Mouse (Mus musculus) liver, embryonic 16.5 days (tissue): Measurements from ENCODE around the gene Mvb12b. TPM values are rescaled to one million over a fixed set of nuclear protein-coding genes. Genes with fewer than 3 reads are reported as not detected.

Experiments used
- ATAC-seq: fragments of 200-750 bp; cut with Nextera tagmentation; 2 replicates; pipeline ENCODE4 v1.8.0; 2017; ENCODE audit warnings: low read depth, mild to moderate bottlenecking, moderate number of reproducible peaks, moderate library complexity
- H3K27ac ChIP-seq: fragments of 300-500 bp; sonication (generic); 2 replicates; pipeline ENCODE4 v1.5.1; 2014; ENCODE audit warnings: mild to moderate bottlenecking, low read length
- H3K27me3 ChIP-seq: fragments of 300-500 bp; sonication (generic); 2 replicates; pipeline ENCODE4 v1.6.1; 2014; ENCODE audit warnings: low read depth, low read length, mixed read lengths; ENCODE audit not compliant: control insufficient read depth, insufficient read depth
- H3K36me3 ChIP-seq: fragments of 300-500 bp; sonication (generic); 2 replicates; pipeline ENCODE4 v1.6.1; 2014; ENCODE audit warnings: mild to moderate bottlenecking; ENCODE audit not compliant: control insufficient read depth, insufficient read depth
- H3K4me1 ChIP-seq: fragments of 300-500 bp; sonication (generic); 2 replicates; pipeline ENCODE4 v1.6.1; 2014; ENCODE audit warnings: low read depth, low read length, mixed read lengths; ENCODE audit not compliant: control insufficient read depth
- H3K4me2 ChIP-seq: fragments of 300-500 bp; sonication (generic); 2 replicates; pipeline ENCODE4 v1.6.1; 2014; ENCODE audit warnings: low read depth, low read length, mixed read lengths
- H3K4me3 ChIP-seq: fragments of 300-500 bp; sonication (generic); 2 replicates; pipeline ENCODE4 v1.5.1; 2014; ENCODE audit warnings: low read depth, mild to moderate bottlenecking, low read length
- H3K9ac ChIP-seq: fragments of 300-500 bp; sonication (generic); 2 replicates; pipeline ENCODE4 v1.6.1; 2014; ENCODE audit warnings: low read depth, low read length
- H3K9me3 ChIP-seq: fragments of 300-500 bp; sonication (generic); replicated peaks from 2 replicates; pipeline ENCODE4 v1.6.1; 2016; ENCODE audit warnings: low read length; ENCODE audit not compliant: control insufficient read depth
- WGBS: fragments of 180-500 bp; shearing (Covaris S2); extraction: QIAGEN DNeasy Blood & Tissue Kit; methylation state at CpG from one replicate; pipeline ENCODE4 v1.1.7; 2014; ENCODE audit not compliant: insufficient replicate concordance; 5-methylcytosine and 5-hydroxymethylcytosine counted together
- polyA plus RNA-seq: library from polyadenylated mRNA; unstranded; fragments of >200 nt; fragmentation: Nextera tagmentation; extraction: Ambion mirVana; gene quantifications from 2 replicates; pipeline ENCODE4 v1.2.1, GENCODE M21; 2015

Mvb12b gene
- polyA plus RNA-seq, 1 experiment from 2014 or later = 11.0 TPM

DNA sequence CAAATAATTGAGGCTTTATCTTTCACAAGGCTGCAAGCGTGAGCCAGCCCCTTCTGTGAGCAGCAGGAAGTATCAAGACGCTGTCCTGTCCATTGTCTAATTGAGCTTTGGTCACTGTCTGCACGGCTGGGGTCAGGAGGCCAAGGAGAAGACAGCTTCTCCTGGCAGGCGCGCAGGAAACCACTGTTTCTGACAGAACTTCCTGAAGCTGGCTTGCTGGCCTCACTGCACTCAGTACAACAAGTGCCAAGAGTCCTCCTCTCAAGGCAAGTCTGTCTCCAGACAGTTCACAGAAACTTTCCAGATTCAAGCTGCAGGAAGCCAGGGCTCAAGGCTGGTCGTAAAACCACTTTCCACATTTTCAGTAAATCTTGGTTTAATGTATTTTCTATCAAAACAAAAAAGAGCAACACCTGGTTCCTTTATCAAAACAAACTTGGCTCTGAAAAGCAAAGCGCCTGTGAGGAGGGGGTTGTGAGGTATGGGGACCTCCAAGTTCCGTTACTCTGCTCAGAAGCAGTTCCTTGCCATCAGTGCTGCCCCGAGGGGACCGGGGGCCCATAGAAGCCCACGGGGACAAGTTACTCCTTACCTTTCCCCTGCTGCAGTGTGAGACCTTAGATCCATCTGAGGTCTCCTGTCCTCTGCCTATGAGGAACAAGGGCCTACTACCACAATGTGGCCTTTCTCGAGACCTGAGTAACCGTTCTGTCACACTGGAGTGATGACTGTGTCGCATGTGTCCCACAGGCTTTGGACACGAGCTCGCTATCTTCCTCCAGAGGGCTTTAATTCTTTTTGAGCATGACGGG is 17.2 kb downstream of the Mvb12b start:
- Histone ChIP-seq H3K4me2 (no peak overlapping the region), H3K27me3 (no peaks in the 10 kb centered on the region), H3K27ac (peak overlapping the region; percentile 69), H3K9me3 (no peaks in the 10 kb centered on the region), H3K4me1 (peaks cover 24% of the 10 kb centered on the region), H3K36me3 (peaks cover 4% of the 10 kb centered on the region), H3K9ac (no peak overlapping the region), H3K4me3 (no peak overlapping the region)
- 28% methylated on average over 17 of the region's 17 CpGs for WGBS
- peak; percentile 68 for ATAC-seq

DNA sequence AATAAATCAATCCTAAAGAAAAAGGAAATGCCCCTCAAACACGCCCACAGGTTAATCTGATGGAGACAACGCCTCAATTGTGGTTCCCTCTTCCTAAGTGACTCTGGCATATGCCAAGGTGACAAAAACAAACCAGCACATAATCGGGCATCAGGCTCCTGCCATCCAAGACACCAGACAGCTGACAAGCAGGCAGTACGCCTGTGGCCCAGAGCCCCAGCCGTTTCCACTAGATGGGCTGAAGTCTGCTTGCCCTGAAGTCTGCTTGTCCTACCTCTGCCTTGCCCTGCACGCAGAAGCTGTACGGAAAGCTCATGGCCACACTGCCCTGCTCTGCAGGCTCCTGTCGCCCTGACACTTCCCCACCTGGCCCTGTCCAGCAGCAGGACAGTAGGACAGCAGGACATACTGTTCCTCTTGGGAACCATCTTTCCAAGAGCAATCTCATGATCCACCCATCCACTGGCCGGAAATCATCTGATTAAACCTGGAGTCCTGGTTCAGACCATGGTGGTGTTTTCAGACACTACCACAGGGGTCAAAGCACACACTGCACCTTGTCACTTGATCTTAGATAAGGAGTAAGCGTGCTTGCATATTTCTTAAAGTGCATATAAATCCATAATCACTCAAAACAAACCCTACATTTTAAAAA is 17.9 kb downstream of the Mvb12b start:
- no peaks in the 10 kb centered on the region for H3K9me3 ChIP-seq
- H3K4me2 ChIP-seq = no peak overlapping the region
- H3K27ac ChIP-seq = peak overlapping the region; percentile 60
- H3K4me1 ChIP-seq = peaks cover 24% of the 10 kb centered on the region
- peaks cover 4% of the 10 kb centered on the region for H3K36me3 ChIP-seq
- no peak overlapping the region for H3K9ac ChIP-seq
- H3K27me3 ChIP-seq = no peaks in the 10 kb centered on the region
- ATAC-seq = no peak
- no peak overlapping the region for H3K4me3 ChIP-seq
- WGBS = 23% methylated on average over 10 of the region's 10 CpGs

DNA sequence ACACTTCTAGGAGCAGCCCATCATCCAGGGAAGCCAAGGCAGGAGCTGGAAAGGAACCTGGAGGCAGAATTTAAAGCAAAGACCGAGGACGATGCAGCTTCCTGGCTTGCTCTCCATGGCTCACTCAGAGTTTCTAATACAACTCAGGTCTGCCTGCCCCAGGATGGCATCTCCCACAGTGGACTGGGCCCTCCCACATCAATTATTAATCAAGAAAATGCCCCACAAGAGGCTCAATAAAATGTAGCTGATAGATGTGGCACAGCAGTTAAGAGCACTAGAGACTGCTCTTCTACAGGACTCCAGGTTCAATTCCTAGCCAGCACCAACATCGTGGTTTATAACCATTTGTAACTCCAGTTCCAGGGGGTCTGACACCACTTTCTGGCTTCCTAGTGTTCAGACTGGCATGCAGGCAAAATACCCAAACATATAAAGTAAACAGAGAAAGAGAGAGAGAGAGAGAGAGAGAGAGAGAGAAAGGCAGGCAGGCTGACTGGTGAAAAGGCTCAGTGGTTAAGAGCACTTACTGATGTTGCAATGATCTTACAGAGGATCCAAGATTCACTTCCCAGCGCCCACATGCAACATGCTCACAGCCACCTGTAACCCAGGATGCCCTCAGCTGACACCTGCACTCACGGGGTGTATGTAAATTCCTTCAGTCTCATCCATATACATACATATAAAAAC is 18.6 kb downstream of the Mvb12b start:
- peaks cover 24% of the 10 kb centered on the region for H3K4me1 ChIP-seq

DNA sequence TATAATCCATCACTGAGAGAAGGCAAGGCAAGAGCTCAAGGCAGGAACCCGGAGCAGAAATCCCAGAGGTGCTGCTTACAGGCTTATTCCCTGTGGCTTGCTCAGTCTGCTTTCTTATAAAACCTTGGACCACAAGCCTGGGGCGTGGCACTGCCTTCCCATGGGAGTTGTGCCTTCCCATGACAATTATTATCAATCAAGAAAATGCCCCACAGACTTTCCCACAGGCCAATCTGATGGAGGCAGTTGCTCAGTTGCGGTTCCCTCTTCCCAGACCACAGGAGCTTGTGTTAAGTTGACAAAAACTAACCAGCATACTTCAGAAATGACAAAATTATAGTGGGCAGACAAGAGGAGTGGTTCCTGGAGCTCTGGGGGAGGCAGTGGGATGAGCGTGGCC is 19.4 kb downstream of the Mvb12b start:
- WGBS = 39% methylated on average over 4 of the region's 4 CpGs
- H3K4me3 ChIP-seq = no peak overlapping the region
- H3K27ac ChIP-seq = peak overlapping the region; percentile 33; the same call in 1 of the 2 replicates

More for the DNA sequence above, 18.6 kb downstream of the Mvb12b start:
- no peaks in the 10 kb centered on the region for H3K9me3 ChIP-seq
- no peak for ATAC-seq
- peak overlapping the region; percentile 36 for H3K27ac ChIP-seq
- no peak overlapping the region for H3K4me2 ChIP-seq
- no peaks in the 10 kb centered on the region for H3K27me3 ChIP-seq
- WGBS = 32% methylated on average over 5 of the region's 5 CpGs
- H3K36me3 ChIP-seq = peaks cover 4% of the 10 kb centered on the region
- H3K4me3 ChIP-seq = no peak overlapping the region
- no peak overlapping the region for H3K9ac ChIP-seq

DNA sequence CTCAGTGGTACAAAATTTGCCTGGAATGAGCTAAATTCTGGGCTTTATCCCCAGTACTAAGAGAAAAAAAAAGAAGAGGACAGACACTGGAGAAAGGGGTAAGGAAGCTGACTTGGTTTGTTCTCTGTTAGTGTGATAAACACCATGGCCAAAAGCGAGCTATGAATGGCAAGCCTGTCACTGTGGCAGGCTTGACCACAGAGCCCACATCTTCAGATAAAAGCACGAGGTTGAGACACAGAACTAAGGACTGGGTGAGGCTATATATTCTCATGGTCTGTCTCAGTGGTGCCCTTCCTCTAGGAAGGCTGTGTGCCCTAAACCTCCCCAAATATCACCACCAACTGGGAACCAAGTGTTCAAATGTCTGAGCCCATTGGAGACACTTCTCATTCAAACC is 31.0 kb downstream of the Mvb12b start:
- 8% methylated on average over 2 of the region's 2 CpGs for WGBS
- H3K36me3 ChIP-seq = no peaks in the 10 kb centered on the region

More for the DNA sequence above, 19.4 kb downstream of the Mvb12b start:
- H3K9ac ChIP-seq = no peak overlapping the region
- H3K4me2 ChIP-seq = no peak overlapping the region
- ATAC-seq = no peak
- H3K4me1 ChIP-seq = peaks cover 24% of the 10 kb centered on the region
- H3K27me3 ChIP-seq = no peaks in the 10 kb centered on the region
- H3K36me3 ChIP-seq = peaks cover 4% of the 10 kb centered on the region
- H3K9me3 ChIP-seq = no peaks in the 10 kb centered on the region

DNA sequence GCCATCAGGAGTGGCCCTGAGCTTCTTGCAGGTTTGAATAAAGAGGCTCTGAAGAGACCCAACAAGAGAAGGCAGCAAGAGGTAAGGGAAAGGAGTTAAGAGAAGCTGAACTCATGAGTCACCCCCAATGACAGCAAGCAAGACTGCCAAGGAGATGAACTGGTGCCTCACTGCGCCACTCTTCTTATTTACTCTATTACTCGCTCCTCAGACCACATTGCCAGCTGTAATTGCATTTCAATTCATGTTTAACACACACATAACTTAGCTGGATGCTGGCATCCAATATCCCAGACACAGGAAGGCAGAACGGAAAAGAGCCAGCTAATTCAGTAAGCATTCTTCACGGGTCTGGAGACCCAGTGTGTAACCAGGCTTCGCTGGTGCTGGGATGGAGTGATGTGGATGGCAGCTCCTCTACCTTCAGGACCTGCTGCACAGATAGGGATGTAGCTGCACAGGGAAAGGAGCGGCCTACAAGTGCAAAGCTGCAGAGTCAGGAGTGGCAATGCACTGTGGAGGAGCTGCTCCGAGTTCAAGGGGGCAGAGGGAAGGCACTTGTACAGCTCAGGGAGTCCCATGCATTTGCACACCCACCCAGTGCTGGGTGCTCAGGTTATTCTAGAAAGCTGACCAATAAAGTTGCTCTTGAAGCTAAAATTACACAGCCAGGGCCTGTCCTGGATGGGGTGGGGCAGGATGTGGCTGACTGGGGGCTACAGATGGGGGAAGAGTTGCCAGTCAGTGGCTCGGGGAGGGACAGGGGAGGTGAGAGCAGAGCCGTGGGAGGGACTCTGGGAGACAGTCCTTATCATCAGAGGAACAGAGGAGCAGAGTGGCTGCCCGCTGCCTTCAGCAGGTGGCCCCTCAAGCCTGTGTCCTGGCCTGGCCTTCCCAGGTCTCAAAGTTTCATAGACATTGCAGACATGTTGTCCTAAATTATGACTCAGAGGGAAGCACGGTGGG is 34.5 kb downstream of the Mvb12b start:
- ATAC-seq = peak; percentile 95
- 34% methylated on average over 11 of the region's 11 CpGs for WGBS
- H3K27me3 ChIP-seq = no peaks in the 10 kb centered on the region
- peaks cover 52% of the 10 kb centered on the region for H3K4me1 ChIP-seq
- H3K4me2 ChIP-seq = peak overlapping the region; percentile 52
- H3K9ac ChIP-seq = peak overlapping the region; percentile 59
- H3K4me3 ChIP-seq = peak overlapping the region; percentile 0; the same call in 1 of the 2 replicates
- no peaks in the 10 kb centered on the region for H3K9me3 ChIP-seq
- H3K36me3 ChIP-seq = no peaks in the 10 kb centered on the region
- H3K27ac ChIP-seq = peak overlapping the region; percentile 90

More for the DNA sequence above, 31.0 kb downstream of the Mvb12b start:
- Histone ChIP-seq H3K9me3 (no peaks in the 10 kb centered on the region), H3K4me3 (no peak overlapping the region), H3K27ac (peak overlapping the region; percentile 42), H3K27me3 (no peaks in the 10 kb centered on the region), H3K4me2 (no peak overlapping the region), H3K9ac (peak overlapping the region; percentile 16; the same call in 1 of the 2 replicates), H3K4me1 (peaks cover 48% of the 10 kb centered on the region)
- ATAC-seq = no peak

DNA sequence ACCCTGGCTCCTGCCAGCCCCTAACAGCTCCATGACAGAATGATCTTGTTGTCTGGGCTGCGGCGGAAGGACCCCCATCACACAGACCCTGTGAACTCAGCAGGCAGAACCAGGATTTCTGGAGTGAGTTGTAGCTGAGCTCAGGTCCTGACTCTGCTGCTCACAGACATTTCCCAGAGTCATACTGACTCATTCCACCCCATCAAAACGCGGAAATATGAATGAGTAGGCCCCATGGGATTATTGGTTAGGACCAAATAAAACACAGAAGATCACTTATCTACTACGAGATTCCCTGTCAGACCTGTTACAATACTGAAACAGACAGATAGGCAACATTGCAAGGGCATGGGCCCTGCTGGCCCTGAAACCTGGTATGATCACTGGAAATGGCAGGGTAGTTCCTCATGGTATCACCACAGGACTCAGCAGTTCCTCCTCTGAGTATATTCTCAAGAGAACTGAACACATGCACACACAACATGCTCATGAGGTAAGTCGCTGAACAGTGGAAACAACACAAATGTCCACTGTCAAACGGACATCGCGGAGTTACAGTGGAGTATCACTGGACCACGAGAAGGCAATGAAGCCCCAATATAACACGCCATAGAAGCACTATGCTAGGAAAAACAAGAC is 40.4 kb downstream of the Mvb12b start:
- H3K36me3 ChIP-seq = no peaks in the 10 kb centered on the region
- no peak overlapping the region for H3K4me2 ChIP-seq
- H3K27ac ChIP-seq = peak overlapping the region; percentile 69
- peaks cover 61% of the 10 kb centered on the region for H3K4me1 ChIP-seq
- H3K9ac ChIP-seq = peak overlapping the region; percentile 23; the same call in 1 of the 2 replicates
- no peak overlapping the region for H3K4me3 ChIP-seq
- WGBS = 60% methylated on average over 11 of the region's 11 CpGs
- no peaks in the 10 kb centered on the region for H3K9me3 ChIP-seq
- no peaks in the 10 kb centered on the region for H3K27me3 ChIP-seq
- ATAC-seq = no peak

DNA sequence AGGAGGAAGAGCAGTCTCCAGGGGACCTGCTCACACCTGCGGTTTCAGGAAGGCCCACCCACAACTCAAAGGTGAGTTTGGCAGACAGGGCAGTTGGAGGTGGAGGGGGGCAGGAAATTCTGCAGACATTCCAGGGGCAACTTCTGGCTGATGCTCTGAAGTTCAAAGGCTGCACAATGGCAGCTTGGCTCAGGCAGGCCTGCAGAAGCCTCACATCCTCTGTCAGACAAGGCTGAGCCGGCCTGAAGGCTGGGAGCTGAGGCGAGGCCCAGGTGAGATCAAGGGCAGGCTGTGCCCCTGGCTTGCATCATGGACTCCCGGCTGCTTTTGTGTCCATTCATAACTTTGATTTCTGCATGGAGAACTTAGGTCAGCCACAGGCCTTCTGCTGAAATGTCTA is 41.1 kb downstream of the Mvb12b start:
- peak overlapping the region; percentile 3; the same call in 1 of the 2 replicates for H3K27ac ChIP-seq
- H3K9me3 ChIP-seq = no peaks in the 10 kb centered on the region
- H3K9ac ChIP-seq = no peak overlapping the region
- H3K4me1 ChIP-seq = peaks cover 67% of the 10 kb centered on the region
- H3K4me3 ChIP-seq = no peak overlapping the region
- 68% methylated on average over 4 of the region's 4 CpGs for WGBS
- H3K36me3 ChIP-seq = no peaks in the 10 kb centered on the region
- no peak overlapping the region for H3K4me2 ChIP-seq
- no peak for ATAC-seq
- no peaks in the 10 kb centered on the region for H3K27me3 ChIP-seq
